Mouse (Mus musculus) CH12F3 (cell line): Measurements from ENCODE around the gene Gm8011.
"Not testable (repeated sequence)": the region's sequence is repeated elsewhere in the genome, so short reads cannot be mapped to it uniquely, and the experiment has no call there.

Experiments used
- in situ Hi-C: fragments of 300-500 bp; cut with MboI; formaldehyde crosslinking; loops from 2 replicates; pipeline ENCODE4 v1.14.3; 2020; ENCODE audit warnings: low sequenced_read_pairs

The Gm8011 gene

GRCm38 (mm10) chr14:42463581-42463980 is at the start of gene Gm8011:
Gene Gm8011 (plus strand): TSS chr14:42463881.
- in situ Hi-C loops: not testable (repeated sequence)

GRCm38 (mm10) chr14:42439573-42439972 is 24.1 kb upstream of the Gm8011 start, which contains the start of gene Gm8005:
Gene Gm8005 (minus strand): TSS chr14:42439673.
- in situ Hi-C loops: not testable (repeated sequence)

GRCm38 (mm10) chr14:42502249-42502648 is 38.6 kb downstream of the Gm8011 start, which contains the start of gene Gm8020:
Gene Gm8020 (minus strand): TSS chr14:42502349.
- in situ Hi-C loops: not testable (repeated sequence)
